Mouse (Mus musculus) erythroblast, adult 5-6 weeks (primary cell): ENCODE results near the gene Cdk9. TPM values are rescaled to one million over a fixed set of nuclear protein-coding genes. Genes with fewer than 3 reads are reported as not detected.

Source experiments
- ATAC-seq: replicated peaks from 2 replicates; pipeline ENCODE4 v1.8.0; 2016; ENCODE audit warnings: moderate number of reproducible peaks, mild to moderate bottlenecking, moderate TSS enrichment, inconsistent platforms; ENCODE audit not compliant: poor library complexity, low FRiP score, severe bottlenecking
- total RNA-seq, 2 experiments: library from RNA; stranded (forward) in 1 of 2; stranded (reverse) in 1 of 2; fragments of 150-400 nt in 1 of 2; fragments of 200-764, 138-1000 nt in 1 of 2; gene quantifications; 2 replicates each; pipeline versions ENCODE4 v1.2.3 to v1.2.4; 2015 to 2017; ENCODE audit warnings: low replicate concordance in 2 of 2

Cdk9 gene
- total RNA-seq, 2 experiments from 2014 or later, result 18.1 to 25.9 TPM

DNA sequence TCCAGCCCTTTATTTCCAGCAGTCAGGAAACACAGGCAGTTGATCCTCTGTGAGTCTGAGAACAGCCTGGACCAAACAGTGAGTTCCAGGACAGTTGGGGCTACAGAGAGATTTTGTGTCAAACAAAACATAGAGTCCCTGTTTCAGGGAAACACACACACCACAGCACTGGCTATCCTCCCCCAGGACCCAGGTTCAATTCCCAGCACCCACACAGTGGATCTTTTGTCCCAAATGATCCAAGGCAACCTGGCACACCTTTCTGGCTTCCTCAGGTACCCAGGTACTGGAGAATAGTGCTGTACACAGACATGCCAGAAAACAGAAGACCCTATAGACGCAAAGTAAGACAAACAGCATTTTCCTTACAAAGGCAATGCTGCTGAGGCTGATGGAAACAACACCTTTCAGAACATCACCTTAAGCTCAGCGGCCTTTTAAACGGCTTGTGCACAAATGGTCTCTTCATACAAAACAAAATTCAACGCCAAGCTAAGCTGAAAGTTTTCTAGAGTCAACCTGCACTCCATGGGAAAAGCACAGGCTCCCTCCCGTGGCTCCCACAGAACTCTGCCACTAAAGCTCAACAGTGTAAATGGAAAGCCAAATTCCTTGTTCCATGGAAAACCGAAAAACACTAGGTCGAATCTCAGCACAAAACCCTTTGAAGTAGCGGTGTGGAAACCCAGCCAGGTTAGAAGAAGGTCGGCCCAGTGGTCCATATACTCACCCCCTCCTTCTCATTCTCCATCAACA is 1.4 kb downstream of the Cdk9 start:
- no peak for ATAC-seq

- ATAC-seq, result no peak
Measured at GRCm38 (mm10) chr2:32710425-32710824, 2.5 kb downstream of the Cdk9 start.

DNA sequence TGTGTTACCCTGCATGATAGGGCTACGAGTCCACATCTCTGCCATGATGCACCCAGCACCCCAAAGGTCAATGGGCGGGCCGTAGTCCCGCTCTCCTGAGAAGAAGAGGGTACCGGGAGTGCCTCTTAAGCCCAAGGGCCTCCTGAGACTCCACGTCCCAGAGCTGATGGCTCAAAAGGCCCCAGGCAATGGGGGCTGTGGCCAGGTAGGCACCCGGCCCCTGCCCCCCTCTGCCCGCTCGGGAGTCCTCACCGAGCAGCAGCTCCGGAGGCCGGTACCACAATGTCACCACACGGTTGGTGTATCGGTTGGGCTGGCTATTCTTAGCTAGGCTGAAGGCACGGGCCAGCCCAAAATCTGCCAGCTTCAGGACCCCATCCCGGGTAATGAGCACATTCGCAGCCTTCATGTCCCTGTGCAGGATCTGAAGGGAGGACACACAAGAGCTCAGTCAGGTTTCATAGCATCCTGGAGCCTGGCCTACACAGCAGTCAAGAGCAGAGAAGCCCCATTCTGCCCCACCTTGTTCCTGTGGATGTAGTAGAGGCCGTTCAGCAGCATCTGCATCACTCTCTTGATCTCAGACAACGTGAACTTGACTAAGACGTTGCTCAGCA is 3.2 kb downstream of the Cdk9 start:
- ATAC-seq, result no peak

GRCm38 (mm10) chr2:32708643-32709042 is 4.2 kb downstream of the Cdk9 start:
- ATAC-seq, result no peak

- ATAC-seq, result no peak
Measured at GRCm38 (mm10) chr2:32706971-32707370, 5.9 kb downstream of the Cdk9 start.

DNA sequence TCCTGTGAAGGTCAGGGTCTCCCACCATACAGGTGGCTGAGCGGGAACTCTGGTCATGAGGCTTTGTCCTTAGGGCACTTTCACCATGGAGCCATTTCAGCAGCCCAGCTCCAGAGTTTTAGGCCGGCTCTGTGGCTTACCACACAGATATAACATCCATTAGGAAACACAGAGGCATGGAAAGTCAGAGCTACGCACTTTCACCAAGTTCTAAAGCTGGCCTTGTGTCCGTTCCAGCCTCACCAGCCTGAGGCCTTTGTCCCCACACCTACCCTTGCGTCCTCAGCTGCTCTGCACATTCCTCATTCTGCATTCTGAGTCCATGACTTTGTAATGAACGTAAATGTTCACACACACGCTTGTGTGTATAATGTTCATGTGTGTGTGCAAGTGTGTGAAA is 7.9 kb downstream of the Cdk9 start:
- no peak for ATAC-seq

GRCm38 (mm10) chr2:32704021-32704421 is 8.9 kb downstream of the Cdk9 start, which contains the start of gene Fpgs:
Gene Fpgs, minus strand, starts transcription at chr2:32704145.
- ATAC-seq, result no peak

DNA sequence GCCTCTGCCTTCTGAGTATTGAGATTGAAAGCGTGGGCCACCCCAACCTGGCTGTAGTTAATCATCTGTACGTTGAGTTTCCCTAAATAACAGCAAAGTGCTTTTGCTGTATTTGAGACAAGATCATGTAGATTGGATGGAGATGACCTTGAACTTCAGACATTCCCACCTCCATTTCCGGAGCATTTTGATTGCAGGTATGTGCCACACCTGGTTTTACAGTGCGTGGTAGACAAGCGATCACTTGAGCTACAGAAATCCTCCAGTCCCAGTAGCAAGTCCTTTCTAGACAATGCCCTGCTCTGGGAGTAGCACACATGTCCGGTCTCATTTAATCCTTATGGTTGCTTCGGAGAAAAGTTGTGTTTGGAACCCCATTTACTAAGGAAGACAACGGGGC is 9.8 kb downstream of the Cdk9 start:
- ATAC-seq, result no peak

DNA sequence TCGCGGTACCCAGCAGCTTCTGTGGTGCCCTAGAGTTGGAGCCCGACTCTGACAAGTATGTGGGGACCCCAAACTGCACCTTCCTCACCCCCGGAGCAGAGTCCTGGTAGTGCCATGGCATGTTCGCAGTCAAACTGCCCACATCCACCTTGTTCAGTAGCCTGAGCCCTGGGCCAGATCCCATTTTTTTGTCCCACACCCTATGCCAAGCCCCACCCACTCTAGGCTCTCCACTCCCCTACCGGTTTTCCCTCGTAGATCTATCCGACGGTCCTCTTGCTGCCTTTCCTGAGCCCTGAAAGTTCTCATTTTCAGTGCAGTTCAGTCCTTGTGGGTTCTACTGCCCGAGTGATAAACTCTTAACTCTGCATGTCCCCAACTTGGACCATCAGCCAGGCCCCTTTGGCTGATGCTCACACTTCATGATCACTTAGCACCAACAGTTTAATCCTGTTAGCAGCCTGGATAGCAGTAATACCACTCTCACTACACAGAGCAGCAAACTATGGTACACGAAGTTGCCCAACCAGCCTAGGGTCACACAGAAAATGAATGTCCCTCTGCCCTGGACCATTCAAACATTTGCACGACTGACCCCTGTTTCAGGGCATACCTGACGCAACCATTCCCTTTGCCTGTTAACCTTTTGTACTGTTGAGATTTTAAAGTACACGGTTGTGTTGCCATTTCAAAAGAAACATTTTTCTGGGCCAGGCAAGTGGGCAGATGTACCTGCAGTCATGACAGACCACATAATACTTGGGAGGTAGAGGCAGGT is 11.7 kb downstream of the Cdk9 start:
- no peak for ATAC-seq

GRCm38 (mm10) chr2:32699680-32700079 is 13.2 kb downstream of the Cdk9 start:
- no peak for ATAC-seq

DNA sequence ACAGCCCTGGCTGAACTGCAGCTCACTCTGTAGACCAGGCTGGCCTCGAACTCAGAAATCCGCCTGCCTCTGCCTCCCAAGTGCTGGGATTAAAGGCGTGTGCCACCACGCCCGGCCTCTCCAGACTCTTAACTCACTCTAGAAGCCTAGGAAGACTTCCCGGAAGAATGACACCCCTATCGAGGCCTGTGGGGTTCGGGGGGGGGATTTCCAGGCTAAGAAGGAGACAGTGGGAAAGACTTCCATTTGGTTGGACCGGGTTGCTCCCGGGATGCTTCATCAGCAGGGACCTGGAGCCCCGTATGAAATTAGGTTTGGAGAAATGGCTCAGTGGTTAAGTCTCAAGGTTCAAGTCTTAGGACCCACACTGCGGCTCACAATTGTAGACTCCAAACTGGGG is 18.2 kb downstream of the Cdk9 start:
- no peak for ATAC-seq

DNA sequence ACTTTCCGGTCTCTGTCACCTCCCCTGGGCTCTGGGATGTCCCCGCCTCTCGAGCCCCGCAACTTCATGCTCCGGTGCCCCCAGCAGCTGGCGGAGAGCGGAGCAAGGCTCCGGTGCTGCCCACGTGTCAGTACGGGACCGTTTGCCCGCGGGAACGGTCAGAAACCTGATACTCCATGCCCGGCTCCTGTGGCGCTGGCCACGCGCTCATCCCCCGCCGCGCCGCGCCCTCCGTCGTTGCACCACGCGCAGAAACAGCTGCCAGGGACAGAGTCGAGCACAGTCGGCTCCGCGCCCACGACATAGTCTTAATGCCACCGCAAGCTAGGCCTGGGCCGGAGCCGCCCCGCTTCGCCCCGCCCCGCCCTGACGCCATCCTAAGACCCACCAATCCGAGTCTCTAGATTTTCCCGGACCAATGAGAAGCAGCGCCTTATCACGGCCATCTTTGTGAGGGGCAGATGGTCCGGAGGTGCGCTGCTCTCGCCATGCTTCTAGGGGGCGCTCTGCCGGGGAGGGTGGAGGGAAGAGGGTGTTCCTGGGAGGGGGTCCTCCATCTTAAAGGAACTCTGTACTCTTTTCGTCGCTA is 19.0 kb downstream of the Cdk9 start:
- peak; percentile 85 for ATAC-seq

DNA sequence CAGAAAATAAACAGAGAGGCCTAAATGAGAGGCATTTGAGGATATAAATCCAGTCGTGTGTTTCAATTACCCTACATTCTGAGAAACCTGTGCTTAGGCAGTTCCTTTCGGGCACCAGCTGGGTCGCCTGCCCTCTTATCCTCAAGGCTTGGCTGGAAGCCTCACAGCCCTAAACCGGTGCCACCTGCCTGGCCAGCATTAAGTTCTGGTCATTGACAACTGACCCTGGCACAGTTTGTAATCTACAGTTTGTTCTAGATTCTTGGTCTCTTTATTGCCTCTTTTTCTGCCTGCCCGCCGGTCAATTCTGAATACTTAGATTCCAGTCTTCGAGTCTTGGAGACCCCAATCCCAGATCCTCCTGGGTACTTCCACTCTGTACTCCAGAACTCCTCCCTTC is 19.6 kb downstream of the Cdk9 start:
- ATAC-seq, result no peak

- ATAC-seq, result no peak
Measured at GRCm38 (mm10) chr2:32692496-32692895, 20.4 kb downstream of the Cdk9 start.

DNA sequence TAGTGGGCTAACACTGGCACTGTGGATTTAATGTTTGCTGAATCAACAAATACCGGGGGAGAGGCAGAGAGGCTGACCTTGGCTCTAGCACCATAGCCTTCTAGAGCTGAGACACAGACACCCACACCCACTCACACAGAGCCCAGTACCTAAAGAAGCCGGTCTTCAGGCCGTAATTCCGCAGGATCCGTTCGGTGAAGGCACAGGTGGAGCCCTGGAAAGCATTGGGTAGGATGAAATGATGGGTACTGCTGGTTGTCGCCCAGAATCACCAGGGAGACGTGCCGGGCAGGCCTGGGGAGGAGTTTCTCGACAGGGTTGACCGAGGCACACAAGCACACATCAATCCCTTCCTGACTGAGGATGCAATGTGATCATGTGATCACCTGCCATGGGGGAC is 21.8 kb downstream of the Cdk9 start:
- ATAC-seq, result no peak

DNA sequence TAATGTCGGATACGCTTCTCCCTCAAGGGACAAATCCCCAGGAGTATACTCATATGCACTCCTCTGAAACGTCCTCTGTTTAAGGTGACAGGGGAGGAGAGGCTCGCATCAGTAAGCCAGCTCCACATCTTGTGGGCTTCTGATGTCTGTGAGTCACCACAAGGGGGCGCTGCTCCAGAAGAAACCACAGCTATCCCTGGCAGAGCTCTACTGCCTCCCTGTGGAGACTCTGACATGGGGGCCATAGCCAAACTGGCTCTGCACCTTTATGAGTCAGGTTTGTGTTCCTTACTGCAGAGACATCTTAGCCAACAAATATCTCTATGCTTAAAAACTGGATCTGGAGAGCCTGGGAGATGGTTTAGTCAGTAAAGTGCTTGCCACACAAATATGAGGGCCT is 23.5 kb downstream of the Cdk9 start:
- peak; percentile 62 for ATAC-seq

DNA sequence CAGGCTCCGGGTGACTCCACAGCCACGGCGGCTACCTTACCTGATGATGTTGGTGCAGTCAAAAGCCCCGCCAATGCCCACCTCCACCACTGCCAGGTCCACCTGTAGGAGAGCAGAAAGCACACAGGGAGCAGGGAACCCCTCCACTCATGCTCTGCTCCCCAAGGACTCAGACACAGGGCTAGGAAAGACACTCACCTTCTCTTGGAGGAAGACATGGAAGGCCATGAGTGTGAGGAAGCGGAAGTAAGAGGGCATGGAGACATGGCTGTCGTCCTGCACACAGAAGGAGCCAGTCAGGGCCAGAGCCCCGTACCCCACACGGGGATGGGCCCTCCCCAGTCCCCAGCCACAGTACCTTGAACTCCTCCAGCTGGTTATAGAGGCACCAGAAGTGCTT is 25.3 kb downstream of the Cdk9 start:
- no peak for ATAC-seq

GRCm38 (mm10) chr2:32686640-32687039 is 26.2 kb downstream of the Cdk9 start:
- no peak for ATAC-seq

DNA sequence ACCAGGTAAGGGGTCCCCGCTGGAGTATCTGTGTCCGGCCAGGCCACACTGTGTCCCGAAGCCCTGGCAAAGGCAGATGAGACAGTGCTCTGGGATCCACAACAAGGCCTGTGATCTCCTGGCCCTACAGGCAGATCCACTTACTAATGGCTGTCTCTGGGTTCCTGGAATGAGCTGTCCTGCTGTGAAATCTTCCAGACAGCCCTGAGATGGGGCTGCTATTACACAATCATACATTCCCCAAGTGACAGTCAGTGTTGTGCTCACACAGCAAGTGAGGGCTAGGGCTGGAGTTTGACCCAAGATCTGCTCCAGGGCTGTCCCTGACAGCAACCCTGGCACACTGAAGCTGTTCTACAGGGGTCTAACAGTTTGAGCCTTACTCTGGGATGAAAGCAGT is 27.1 kb downstream of the Cdk9 start:
- no peak for ATAC-seq

GRCm38 (mm10) chr2:32684681-32685428 is 28.0 kb downstream of the Cdk9 start:
- no peak for ATAC-seq
